Mouse (Mus musculus) Patski (cell line): ENCODE data around the gene Asb11. TPM values are rescaled to one million over a fixed set of nuclear protein-coding genes. Genes with fewer than 3 reads are reported as not detected.
A peak's percentile ranks its signal among the peaks of the same experiment; 100 is the strongest.

Source experiments
- ATAC-seq: fragments of 100-300 bp; one replicate; pipeline ENCODE4 v1.8.0; 2021
- CTCF ChIA-PET: fragments of 350-600 bp; sonication (Branson Sonifier 250); formaldehyde crosslinking; loops from one replicate; lab custom pipeline; 2022; ENCODE audit warnings: inconsistent platforms; lab: Charles Lee
- POLR2A ChIA-PET: fragments of 350-600 bp; sonication (Branson Sonifier 250); formaldehyde crosslinking; loops from one replicate; lab custom pipeline; 2022; ENCODE audit warnings: antibody characterized with exemption, inconsistent platforms; lab: Charles Lee
- DNase-seq: peaks from one replicate; pipeline ENCODE4 v3.0.0-alpha.2; 2011; ENCODE audit warnings: low read depth, low spot score
- H3K27me3 ChIP-seq: fragments of 371-371 bp; one replicate; pipeline ENCODE4 v1.5.1; 2021
- CTCF ChIP-seq: fragments of 100-300 bp; IDR thresholded peaks from one replicate; pipeline ENCODE4 v1.5.1; 2021
- in situ Hi-C: fragments of 300-500 bp; cut with MboI; formaldehyde crosslinking; loops from 3 replicates; pipeline ENCODE4 v1.11.1; 2018; ENCODE audit warnings: low pct_unique_long_range_greater_than_20kb, mixed read lengths
- polyA plus RNA-seq: library from polyadenylated mRNA; unstranded; gene quantifications from one replicate; pipeline ENCODE4 v1.2.3, GENCODE M21; 2021

Gene Asb11
- polyA plus RNA-seq, 1 experiment from 2014 or later = not detected

DNA sequence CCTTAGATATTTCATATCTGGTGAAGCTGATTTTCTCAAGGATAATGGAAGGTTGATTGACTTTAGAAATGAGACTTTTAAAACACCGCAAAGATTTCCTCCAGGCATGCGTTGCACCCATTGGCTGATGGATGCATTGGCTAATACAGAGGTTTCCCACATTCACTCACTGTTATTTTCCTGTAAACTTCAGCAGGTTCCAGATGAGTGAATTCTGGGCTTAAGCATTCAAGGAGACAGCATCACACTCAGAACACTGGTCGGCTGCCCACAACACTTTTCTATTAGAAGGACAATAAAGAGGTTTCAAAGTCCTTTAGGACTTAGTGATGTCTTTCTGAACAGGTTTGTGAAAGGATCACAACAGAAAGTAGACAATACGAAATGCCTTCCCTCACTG is 70.3 kb downstream of the Asb11 start:
- peaks cover 13% of the 10 kb centered on the region for H3K27me3 ChIP-seq
- peak; percentile 38 for ATAC-seq
- TF ChIP-seq CTCF = no peak
- CTCF ChIA-PET = no interaction called here
- POLR2A ChIA-PET = no interaction called here
- in situ Hi-C loops = no loop called here
- DNase-seq = no peak

GRCm38 (mm10) chrX:164508728-164509127 is 71.9 kb downstream of the Asb11 start:
- DNase-seq = no peak
- TF ChIP-seq CTCF = no peak
- ChIA-PET CTCF (no interaction called here), POLR2A (no interaction called here)
- peak; percentile 50 for ATAC-seq
- in situ Hi-C loops = no loop called here
- H3K27me3 ChIP-seq = peaks cover 17% of the 10 kb centered on the region

Other genes with a start within 250 kb of the Asb11 start
- not detected for gene Bmx, start 178.8 kb upstream of the Asb11 start, polyA plus RNA-seq
- gene Pir, start 167.6 kb upstream of the Asb11 start, polyA plus RNA-seq = not detected
- gene Vegfd, start 63.6 kb upstream of the Asb11 start, polyA plus RNA-seq = 0.12 TPM
- gene Piga, start 17.2 kb upstream of the Asb11 start, polyA plus RNA-seq = 7.8 TPM
- gene Asb9, start 69.3 kb downstream of the Asb11 start, polyA plus RNA-seq = 0.51 TPM